Mouse (Mus musculus) ES-E14 (cell line): ENCODE measurements around the gene Gimap3. TPM values are rescaled to one million over a fixed set of nuclear protein-coding genes. Genes with fewer than 3 reads are reported as not detected.

Source experiments
- DNase-seq: peaks from one replicate; pipeline ENCODE4 v3.0.0-alpha.2; 2013; ENCODE audit warnings: low read depth, low spot score
- H3K27ac ChIP-seq: 2 replicates; pipeline ENCODE4 v1.5.1; 2012; ENCODE audit warnings: low read depth, mild to moderate bottlenecking, low read length, moderate library complexity, mixed read lengths; ENCODE audit not compliant: poor library complexity, insufficient read depth, severe bottlenecking
- H3K36me3 ChIP-seq: 2 replicates; pipeline ENCODE4 v1.6.1; 2012; ENCODE audit warnings: mild to moderate bottlenecking, low read length, moderate library complexity, mixed read lengths; ENCODE audit not compliant: control insufficient read depth, poor library complexity, insufficient read depth, severe bottlenecking
- H3K4me1 ChIP-seq, 2 experiments: fragments of 150-350 bp in 1 of 2; sonication (generic) in 1 of 2; 2 replicates each; pipeline ENCODE4 v1.6.1; 2012; ENCODE audit warnings: low read length in 2 of 2, mild to moderate bottlenecking in 1 of 2, mixed read lengths in 1 of 2; ENCODE audit not compliant: control insufficient read depth in 2 of 2, insufficient read depth in 2 of 2, poor library complexity in 1 of 2
- H3K4me3 ChIP-seq, 2 experiments: fragments of 150-350 bp in 1 of 2; sonication (generic) in 1 of 2; 2 replicates each; pipeline ENCODE4 v1.5.1; 2012; ENCODE audit warnings: low read length in 2 of 2, low read depth in 1 of 2, mild to moderate bottlenecking in 1 of 2, mixed read lengths in 1 of 2; ENCODE audit not compliant: insufficient read depth in 1 of 2, poor library complexity in 1 of 2, severe bottlenecking in 1 of 2
- H3K9ac ChIP-seq: 2 replicates; pipeline ENCODE4 v1.6.1; 2012; ENCODE audit warnings: low read depth, mild to moderate bottlenecking, low read length, mixed read lengths; ENCODE audit not compliant: poor library complexity, insufficient read depth, severe bottlenecking
- H3K9me3 ChIP-seq: fragments of 150-350 bp; sonication (generic); 2 replicates; pipeline ENCODE4 v1.6.1; 2012; ENCODE audit warnings: low read depth, mild to moderate bottlenecking, low read length; ENCODE audit not compliant: control insufficient read depth, insufficient read depth
- CHD2 ChIP-seq: IDR thresholded peaks from 2 replicates; pipeline ENCODE4 v1.6.1; 2014; ENCODE audit warnings: mild to moderate bottlenecking, low read depth, low read length, inconsistent platforms
- HCFC1 ChIP-seq: IDR thresholded peaks from 2 replicates; pipeline ENCODE4 v1.6.1; 2012; ENCODE audit warnings: low read length, inconsistent platforms, borderline replicate concordance; ENCODE audit not compliant: insufficient read depth
- MAFK ChIP-seq: IDR thresholded peaks from 2 replicates; pipeline ENCODE4 v1.6.1; 2014; ENCODE audit warnings: mild to moderate bottlenecking, low read depth, low read length, inconsistent platforms; ENCODE audit not compliant: insufficient read depth
- ZC3H11A ChIP-seq: IDR thresholded peaks from 2 replicates; pipeline ENCODE4 v1.6.1; 2012; ENCODE audit warnings: low read depth, mild to moderate bottlenecking, inconsistent platforms, low read length, borderline replicate concordance
- ZNF384 ChIP-seq: IDR thresholded peaks from 2 replicates; pipeline ENCODE4 v1.6.1; 2012; ENCODE audit warnings: low read depth, low read length, inconsistent platforms
- in situ Hi-C, 2 experiments: fragments of 600-800 bp; cut with MboI; formaldehyde crosslinking; loops; one replicate each; pipeline ENCODE4 v1.15.1; 2025; ENCODE audit warnings: low sequenced_read_pairs in 2 of 2, inconsistent platforms in 1 of 2; ENCODE audit not compliant: unreplicated experiment in 2 of 2
- total RNA-seq: library from RNA; depleted of rRNA; stranded (reverse); fragments of 300-350 nt; gene quantifications from 2 replicates; pipeline ENCODE4 v1.2.3, GENCODE M21; 2012

Gimap3 gene
- total RNA-seq, 1 experiment, result 0.09 TPM

DNA sequence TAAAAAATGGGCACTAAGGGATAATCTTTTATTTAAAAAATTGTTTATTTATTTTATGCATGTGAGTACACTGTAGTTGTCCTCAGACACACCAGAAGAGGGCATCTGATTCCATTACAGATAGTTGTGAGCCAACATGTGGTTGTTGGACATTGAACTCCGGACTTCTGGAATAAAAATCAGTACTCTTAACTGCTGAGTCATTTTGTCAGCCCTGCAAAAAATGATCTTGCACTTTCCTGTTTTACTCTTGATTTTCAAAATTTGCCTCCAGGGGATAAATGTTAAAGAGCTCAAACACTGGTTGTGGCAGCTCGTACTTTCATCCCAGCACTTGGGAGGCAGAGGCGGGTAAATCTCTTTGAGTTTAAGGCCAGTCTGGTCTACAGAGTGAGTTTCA, 36.1 kb upstream of the Gimap3 start:
- no peaks in the 10 kb centered on the region for H3K4me1 ChIP-seq
- DNase-seq, result no peak
- H3K27ac ChIP-seq, result no peak overlapping the region
- H3K4me3 ChIP-seq, result no peak overlapping the region
- H3K9ac ChIP-seq, result no peak overlapping the region
- TF ChIP-seq CHD2 (no peak), HCFC1 (no peak), ZC3H11A (no peak), ZNF384 (no peak), MAFK (no peak)
- H3K9me3 ChIP-seq, result no peaks in the 10 kb centered on the region
- in situ Hi-C loops, result no loop called here
- no peaks in the 10 kb centered on the region for H3K36me3 ChIP-seq

DNA sequence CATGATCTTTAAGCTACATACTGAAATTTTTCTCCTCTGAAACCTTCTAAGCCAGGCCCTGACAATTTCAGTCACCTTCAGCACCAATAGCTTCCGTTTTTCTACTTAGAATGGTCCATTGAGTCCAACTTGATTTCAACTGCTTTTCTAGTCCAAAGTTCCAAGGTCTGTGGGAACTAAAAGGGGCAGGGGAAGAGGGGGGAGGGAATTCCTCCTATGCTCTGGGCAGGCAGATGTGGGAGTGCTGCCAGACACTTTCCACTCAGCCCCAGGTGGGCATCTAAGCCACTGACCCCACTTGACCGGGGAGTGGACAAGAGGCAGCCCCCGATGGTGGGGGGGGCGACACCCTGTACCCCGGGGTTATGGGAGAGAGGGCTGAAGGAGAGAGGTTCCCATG, 33.7 kb upstream of the Gimap3 start:
- no peak for DNase-seq
- no peak overlapping the region for H3K4me3 ChIP-seq
- in situ Hi-C loops, result no loop called here
- H3K9ac ChIP-seq, result no peak overlapping the region
- no peaks in the 10 kb centered on the region for H3K36me3 ChIP-seq
- no peaks in the 10 kb centered on the region for H3K9me3 ChIP-seq
- TF ChIP-seq ZC3H11A, result no peak
- no peak for TF ChIP-seq HCFC1
- TF ChIP-seq MAFK, result no peak
- no peak for TF ChIP-seq ZNF384
- TF ChIP-seq CHD2, result no peak
- no peaks in the 10 kb centered on the region for H3K4me1 ChIP-seq
- no peak overlapping the region for H3K27ac ChIP-seq

DNA sequence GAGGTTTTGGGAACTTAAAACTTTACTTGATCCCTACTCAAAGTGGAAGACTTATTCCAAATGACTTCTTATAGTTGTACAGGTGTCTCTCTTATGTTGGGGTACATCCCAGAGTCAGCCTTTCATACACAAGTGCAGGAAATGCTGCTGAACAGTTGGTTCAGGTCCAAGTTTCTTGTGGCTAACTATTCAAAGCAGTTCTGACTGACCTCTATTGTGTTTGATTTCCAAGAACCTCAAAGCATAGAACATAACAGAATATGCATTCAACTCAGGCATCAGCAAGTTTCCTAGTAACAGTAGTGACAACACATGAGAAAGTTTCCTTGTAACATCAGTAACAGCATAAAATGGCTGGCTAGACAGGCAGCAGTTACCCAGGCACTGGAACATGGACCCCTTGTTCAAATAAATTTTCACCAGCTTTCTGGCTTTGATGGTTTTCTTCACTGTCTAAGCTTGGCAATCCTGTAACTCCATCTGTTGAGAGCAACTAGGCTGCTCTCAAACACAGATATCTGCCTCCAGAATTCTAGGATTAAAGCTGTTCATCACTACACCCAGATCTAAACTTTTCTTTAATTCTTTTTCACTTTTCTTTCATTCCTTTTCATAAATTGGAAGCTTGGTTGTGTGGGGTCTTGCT, 32.9 kb upstream of the Gimap3 start:
- in situ Hi-C loops, result no loop called here
- H3K9me3 ChIP-seq, result no peaks in the 10 kb centered on the region

GRCm38 (mm10) chr6:48801897-48802296, 31.2 kb upstream of the Gimap3 start:
- H3K27ac ChIP-seq, result no peak overlapping the region

More for the DNA sequence above, 32.9 kb upstream of the Gimap3 start:
- Histone ChIP-seq H3K27ac (no peak overlapping the region), H3K4me3 (no peak overlapping the region), H3K9ac (no peak overlapping the region), H3K36me3 (no peaks in the 10 kb centered on the region), H3K4me1 (no peaks in the 10 kb centered on the region)
- DNase-seq, result no peak
- TF ChIP-seq CHD2 (no peak), HCFC1 (no peak), ZNF384 (no peak), MAFK (no peak), ZC3H11A (no peak)

GRCm38 (mm10) chr6:48787867-48788266, 17.2 kb upstream of the Gimap3 start:
- H3K36me3 ChIP-seq, result no peaks in the 10 kb centered on the region
- no peak overlapping the region for H3K27ac ChIP-seq
- TF ChIP-seq CHD2 (no peak), HCFC1 (no peak), MAFK (no peak), ZC3H11A (no peak), ZNF384 (no peak)
- H3K4me3 ChIP-seq, result no peak overlapping the region
- no peaks in the 10 kb centered on the region for H3K9me3 ChIP-seq
- no peak for DNase-seq
- H3K9ac ChIP-seq, result no peak overlapping the region
- no peaks in the 10 kb centered on the region for H3K4me1 ChIP-seq
- in situ Hi-C loops, result no loop called here

More at GRCm38 (mm10) chr6:48801897-48802296, 31.2 kb upstream of the Gimap3 start:
- TF ChIP-seq HCFC1, result no peak
- no peak for TF ChIP-seq ZC3H11A
- H3K36me3 ChIP-seq, result no peaks in the 10 kb centered on the region
- H3K9me3 ChIP-seq, result no peaks in the 10 kb centered on the region
- in situ Hi-C loops, result no loop called here
- no peak overlapping the region for H3K9ac ChIP-seq
- no peak for DNase-seq
- H3K4me3 ChIP-seq, result no peak overlapping the region
- H3K4me1 ChIP-seq, result no peaks in the 10 kb centered on the region
